Mouse (Mus musculus) brain, embryonic 14.5 days (tissue): ENCODE measurements around the gene Clrn2.

Experiments
- CTCF ChIP-seq: fragments of 200-500 bp; IDR thresholded peaks from 2 replicates; pipeline ENCODE4 v1.5.1; 2012; ENCODE audit warnings: inconsistent platforms, mild to moderate bottlenecking, moderate library complexity, borderline replicate concordance; ENCODE audit not compliant: insufficient read depth, insufficient read length; ENCODE audit errors: extremely low read depth
- POLR2A ChIP-seq: fragments of 200-500 bp; IDR thresholded peaks from 2 replicates; pipeline ENCODE4 v1.6.1; 2012; ENCODE audit warnings: mild to moderate bottlenecking, inconsistent platforms, borderline replicate concordance; ENCODE audit not compliant: poor library complexity, insufficient read depth, insufficient read length, severe bottlenecking; ENCODE audit errors: extremely low read depth

- no peak for TF ChIP-seq POLR2A
- no peak for TF ChIP-seq CTCF
These were observed 26.5 kb downstream of the Clrn2 start for GRCm38 (mm10) chr5:45480066-45480465.
